Mouse (Mus musculus) left cerebral cortex, postnatal 25 days (tissue): ENCODE results near the gene Fndc3b. TPM values are rescaled to one million over a fixed set of nuclear protein-coding genes. Genes with fewer than 3 reads are reported as not detected.

Experiments used
- DNase-seq, 2 experiments: peaks; one replicate each; pipeline ENCODE4 v3.0.0; 2022; ENCODE audit warnings: low spot score in 2 of 2, mixed read lengths in 1 of 2
- intact Hi-C: fragments of 180-260 bp; cut with DNase I; formaldehyde crosslinking; loops from one replicate; pipeline ENCODE4 v1.15.1; 2025
- total RNA-seq, 2 experiments: library from RNA; stranded (reverse); gene quantifications; 2 replicates each; pipeline ENCODE4 v1.2.3; 2021

Gene Fndc3b
- total RNA-seq, 2 experiments from 2014 or later, result 26.5 to 30.0 TPM

DNA sequence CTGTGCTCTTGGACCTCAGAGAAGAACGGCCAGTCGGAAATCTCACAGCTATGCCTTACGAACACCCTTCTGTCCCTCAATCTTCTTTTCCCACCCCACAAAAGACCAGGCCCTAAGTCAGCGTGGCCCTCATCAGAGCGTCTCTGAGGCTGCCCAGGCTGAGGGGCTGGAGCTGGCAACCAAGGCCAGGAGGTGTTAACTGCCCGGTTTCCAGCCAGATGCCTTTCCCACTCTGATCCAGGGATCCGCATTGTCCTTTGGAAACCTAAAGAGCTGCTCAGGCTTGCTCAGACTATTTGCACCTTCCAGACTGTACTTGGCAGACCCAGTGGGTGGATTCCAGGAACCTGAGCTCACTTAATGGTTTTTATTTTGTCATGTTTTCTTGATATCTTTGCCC, 180.7 kb downstream of the Fndc3b start:
- no peak for DNase-seq
- intact Hi-C loops, result no loop called here

DNA sequence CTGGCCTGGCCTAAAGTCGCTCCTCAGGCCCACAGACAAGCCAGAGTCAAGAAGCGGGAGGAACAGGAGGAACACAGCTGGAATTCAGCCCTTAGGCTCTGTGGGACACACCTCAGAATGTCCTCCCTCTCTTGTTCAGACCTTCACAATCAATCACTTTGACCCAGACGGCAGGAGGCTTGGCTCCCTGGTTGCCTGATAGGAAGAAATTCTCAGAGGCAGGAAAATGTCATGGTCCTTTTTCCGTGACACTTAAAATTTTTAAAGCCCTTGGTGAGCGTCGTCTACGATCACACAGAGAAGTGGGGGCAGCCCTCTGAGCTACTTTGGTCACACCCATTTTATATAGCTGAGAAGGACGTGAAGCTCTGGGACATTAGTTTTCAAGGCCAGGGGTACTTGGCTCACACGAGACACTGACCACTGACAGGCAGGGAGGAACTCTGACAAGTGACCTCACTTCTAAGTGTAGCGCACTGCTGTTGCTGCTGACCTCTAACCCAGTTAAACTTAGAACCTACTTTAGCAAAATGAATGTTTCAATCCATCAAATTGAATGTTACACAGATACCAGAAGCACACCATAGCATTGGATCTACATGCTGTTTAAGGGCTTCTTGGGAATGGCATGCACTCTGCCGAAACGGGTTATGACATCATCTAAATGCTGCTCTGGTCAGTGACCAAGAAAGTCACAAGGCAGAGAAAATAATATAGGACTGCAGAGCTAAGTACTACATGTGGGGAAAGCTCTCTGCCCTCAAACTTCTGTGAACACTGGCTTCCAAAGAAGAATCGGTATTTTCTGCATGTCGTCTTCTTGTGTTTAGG, 181.7 kb downstream of the Fndc3b start:
- intact Hi-C loops, result no loop called here
- no peak for DNase-seq

DNA sequence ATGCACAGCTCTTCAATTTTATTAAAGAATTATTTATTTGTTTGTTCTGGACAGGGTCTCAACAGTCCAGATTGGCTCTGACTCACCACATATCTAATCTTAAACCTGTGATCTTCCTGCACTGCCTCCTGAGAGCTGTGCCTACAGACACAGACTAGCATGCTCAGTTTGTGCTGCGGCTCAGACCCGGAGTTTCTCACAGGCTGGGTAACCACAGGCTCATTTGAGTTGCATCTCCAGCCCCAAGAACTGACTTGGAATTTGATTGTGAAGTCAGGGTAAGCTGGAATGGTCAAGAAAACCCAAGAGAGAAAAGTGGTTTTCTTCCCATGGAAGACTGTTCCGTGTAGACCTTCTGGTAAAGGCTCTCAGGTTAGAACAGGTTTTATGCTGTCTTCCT, 184.1 kb downstream of the Fndc3b start:
- DNase-seq, result no peak
- intact Hi-C loops, result no loop called here

DNA sequence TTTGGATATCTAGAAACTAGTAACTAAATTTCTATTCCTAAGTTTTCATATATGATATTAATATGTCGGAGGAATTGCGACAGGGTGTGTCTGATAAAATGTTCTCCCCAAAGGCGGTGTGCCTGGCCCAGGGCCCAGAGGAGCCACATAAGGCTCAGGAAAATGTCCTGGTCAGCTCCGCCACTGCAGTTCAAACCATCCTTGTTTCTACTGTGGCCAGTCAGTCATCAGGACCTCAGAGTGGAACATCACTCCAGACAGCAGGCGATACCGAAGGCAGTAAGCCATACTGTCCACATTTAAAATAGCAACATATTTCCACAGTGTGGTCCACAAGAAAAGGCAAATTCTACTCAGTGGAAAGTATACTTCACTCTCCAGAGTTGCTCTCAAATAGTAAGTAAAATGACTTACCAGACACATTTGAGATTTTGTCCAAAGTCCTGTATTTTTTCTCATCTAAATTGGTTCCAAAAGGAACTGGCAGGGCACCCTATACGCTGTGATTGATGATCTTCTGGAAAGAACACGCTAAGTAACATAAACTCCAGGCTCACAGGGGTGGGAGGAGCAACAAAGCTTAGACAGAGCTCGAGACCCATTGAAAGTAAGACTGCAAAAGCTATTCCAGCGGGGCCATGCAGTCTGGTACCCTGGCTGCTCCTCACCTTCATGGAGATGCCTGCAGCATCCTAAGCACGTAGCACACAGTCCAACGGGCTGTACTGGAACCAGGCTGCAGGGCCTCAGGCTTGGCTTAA, 187.8 kb downstream of the Fndc3b start:
- intact Hi-C loops, result no loop called here
- DNase-seq, result no peak

DNA sequence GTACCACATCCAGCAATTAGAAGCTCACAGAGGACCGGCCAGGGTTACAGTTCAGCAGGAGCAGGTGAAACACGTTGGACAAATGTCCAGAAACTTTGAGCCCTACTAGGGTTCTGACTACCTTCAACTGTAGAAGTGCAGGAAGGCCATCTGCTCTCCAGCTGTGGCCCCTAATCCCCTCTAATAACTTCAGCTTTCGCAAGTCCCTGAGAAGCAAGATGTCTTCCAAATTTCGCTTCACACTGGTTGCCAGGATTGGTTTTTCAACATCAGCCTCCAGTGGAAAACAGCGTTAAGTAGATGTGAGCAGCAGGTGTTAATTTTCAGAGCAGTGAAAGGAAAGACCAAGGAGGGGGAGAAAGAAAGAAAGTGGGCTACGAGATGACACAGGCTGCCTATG, 190.7 kb downstream of the Fndc3b start:
- DNase-seq, result no peak
- intact Hi-C loops, result no loop called here

DNA sequence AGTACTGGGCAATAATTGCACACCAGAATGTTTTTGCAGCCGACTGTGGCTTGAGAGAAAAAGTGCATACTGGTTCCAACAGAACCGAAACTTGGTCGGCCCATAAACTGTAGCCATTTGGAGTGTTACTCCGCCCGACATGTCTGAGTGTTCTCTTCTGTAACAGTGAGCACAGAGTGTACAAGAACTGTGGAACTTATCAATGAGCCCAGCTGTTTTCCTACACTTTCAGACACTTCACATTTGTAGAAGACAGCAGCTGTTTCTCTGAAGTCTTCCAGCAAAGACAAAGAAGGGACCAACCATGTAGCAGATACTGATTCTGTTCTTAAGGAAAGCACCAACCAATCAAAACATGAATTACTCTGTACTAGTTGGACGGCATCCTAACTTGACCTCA, 191.6 kb downstream of the Fndc3b start:
- intact Hi-C loops, result no loop called here
- DNase-seq, result no peak

DNA sequence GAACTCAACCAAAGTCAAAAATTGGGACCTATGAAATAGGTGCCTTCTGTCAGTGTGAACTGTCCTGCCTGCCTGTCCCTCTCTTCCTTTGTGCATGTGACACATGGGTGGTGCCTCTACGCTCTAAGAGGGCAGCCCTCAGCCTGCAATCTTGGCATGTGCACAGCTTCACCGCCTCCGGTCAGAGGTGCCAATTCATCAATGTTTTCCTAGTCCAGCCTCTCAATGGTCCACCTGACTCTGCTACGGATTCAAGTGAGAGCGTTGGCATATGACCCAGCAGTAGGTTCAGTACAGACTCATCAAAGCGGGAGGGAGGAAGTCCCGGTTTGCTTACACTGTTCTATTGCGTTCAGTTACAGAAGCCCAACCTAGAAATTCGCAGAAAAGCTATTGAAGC, 192.2 kb downstream of the Fndc3b start:
- DNase-seq, result no peak
- intact Hi-C loops, result no loop called here

DNA sequence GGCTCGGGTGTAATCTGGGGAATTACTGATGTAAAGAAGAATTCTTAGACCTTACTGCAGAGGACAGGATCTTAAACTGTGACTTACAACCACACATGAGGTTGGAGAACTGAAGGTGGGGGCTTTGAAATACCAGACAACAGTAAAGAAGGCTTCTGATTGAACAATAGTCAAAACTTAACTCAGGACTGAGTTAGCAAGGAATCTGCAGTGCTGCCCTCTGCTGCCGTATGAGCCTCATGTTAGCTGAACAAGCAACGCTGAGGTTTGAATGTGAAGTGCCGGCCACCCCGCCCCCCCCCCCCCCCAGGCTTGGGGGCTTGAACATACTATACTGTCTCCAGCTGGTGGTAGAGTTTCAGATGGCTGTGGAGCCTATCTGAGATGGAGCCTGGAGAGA, 194.6 kb downstream of the Fndc3b start:
- no peak for DNase-seq
- intact Hi-C loops, result no loop called here

DNA sequence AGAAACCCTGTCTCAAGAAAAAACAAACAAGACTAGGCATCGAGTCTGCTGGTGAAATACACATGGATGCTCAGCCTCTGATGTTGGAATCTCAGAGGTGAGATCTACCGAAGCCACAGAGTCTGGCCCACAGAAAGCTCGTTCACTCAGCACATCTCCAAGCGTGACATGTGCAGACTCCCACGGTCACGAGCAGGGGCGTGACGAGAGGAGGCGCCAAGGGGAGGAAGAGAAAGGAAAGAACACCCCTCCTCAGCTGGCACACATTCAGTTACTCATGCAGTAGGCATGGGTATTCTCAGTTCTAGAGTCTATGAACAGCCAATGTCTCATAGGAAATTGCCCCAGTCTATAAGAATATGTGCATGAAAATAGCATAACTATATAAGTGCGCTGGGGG, 199.3 kb downstream of the Fndc3b start:
- intact Hi-C loops, result no loop called here
- peak in 1 of 2 experiments; percentile 71 for DNase-seq

DNA sequence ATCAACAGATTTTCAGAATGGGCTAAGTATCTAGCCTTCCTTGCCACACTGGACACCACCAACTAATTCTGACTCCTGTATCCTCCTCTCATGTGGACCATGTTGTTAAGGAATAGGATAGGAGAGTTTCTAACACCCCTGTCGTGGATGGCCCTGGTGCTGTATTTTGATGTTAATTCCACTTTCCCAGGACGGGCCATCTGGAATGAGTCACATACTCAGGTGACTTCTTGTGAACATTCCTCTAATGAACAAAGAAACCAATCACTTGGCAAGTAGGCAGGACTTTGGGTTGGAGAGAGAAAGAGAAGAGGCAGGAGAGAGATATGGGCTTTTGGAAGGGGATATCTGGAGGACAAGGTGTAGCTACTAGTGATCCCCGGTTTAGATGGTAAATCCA, 204.2 kb downstream of the Fndc3b start:
- intact Hi-C loops, result no loop called here
- DNase-seq, result no peak

DNA sequence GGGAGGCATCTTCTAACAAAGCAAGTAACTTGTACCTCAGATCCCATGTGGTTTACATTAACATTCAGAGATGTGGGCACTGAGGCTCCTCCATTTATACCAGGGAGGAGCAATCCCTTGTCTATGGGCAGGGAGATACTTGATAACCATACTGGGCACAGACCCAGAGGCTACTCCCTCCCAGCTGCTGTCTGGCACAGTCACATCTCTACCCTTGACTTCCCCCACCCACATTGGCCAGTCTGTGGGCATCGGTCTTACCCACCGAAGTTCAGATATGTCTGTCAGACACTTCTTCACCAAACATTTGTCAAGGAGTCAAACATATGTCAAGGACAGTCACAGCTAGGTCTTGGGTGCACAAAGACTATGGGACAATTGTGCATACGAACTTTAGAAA, 205.5 kb downstream of the Fndc3b start:
- intact Hi-C loops, result no loop called here
- no peak for DNase-seq

DNA sequence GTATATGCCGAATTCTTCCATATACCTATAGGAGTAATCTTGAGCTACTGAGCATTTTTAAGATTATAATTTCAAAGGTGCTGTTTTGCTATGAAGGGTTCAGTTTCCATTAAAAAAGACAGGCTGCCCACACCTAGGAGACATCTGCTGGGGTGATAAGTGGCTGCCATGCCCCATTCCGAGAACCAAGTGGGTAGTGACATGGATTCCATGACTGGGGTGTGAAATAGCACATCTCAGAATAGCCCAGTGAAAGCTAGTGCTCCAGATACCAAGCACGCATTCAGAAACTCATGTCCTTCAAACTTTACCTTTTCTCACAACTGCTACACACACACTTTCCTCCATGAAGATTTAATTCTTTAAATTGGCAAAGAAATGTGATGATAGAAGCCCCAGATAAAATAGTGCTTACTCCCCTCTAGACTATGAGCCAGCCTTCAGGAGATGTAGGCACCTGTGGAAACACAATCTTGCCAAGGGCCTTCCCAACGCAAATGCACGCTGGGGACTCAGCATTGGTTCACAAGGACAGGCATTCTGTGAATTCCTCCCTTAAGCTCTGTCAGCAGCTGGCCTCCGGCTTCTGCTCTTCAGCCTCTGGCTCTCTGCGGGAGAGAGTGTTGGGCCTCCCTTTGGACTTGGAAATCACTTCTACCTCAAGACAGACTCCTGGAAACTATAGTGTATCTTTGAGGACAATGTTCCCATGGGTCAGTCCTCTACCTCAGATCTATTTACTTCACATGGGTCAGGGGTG, 207.6 kb downstream of the Fndc3b start:
- DNase-seq, result peak in 1 of 2 experiments; percentile 89

DNA sequence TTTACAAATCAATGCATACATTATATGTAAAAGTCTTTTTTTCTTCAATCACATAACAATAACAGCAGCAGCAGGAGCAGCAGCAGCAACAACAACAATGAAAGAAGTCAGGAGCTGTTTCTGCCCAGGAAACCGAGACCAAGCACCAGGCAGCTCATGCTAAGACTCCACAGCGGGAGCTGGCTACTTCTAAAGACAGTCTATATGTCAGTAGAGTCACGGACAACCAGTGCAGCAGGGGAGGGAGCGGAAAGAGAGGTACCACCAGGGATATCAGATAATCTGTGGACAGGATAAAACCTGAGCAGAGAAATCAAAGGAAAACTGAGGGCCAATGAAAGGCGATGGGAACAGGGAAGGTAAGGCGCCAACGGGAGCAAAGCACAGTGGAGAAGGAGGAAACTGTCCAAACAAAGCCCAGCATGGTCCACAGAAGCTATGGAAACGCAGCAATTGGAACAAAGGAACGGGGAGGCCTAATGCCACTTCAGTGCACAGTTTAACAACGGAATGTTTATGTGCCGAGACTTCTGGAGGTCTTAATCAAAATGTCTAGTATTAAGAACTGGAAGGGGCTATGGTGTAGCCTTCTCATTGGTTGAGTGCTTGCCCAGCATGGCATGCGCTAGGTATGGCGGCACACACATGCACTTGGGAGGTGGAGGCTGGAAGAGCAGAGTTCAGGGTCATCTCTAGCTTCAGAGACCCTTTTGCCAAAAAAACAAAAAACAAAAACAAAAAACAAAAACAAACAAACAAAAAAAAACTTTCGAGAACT, 215.6 kb downstream of the Fndc3b start:
- no peak for DNase-seq
- intact Hi-C loops, result no loop called here

More for the DNA sequence above, 207.6 kb downstream of the Fndc3b start:
- intact Hi-C loops, result loop anchor here (5.0 kb wide), 1 partner anchor 264 kb away; no protein-coding TSS in a partner anchor

DNA sequence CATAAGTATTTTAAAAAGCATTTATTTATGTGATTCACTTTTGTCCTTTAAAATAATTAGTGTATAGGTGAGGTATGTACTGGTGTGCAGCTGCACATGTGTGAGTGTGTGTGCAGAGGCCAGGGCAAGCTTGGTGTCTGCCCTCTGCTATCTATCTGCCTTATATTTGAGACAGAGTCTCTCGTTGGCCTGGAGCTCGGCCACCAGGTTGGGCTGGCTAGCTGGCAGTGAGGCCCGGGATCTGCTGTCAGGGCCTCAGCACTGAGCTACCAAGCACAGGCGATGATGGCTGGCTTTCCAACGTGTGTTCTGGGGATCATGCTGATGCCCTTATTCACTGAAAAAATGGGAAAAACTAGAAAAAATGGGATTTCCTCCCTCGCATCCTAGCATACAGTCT, 216.4 kb downstream of the Fndc3b start:
- DNase-seq, result no peak
- intact Hi-C loops, result no loop called here

DNA sequence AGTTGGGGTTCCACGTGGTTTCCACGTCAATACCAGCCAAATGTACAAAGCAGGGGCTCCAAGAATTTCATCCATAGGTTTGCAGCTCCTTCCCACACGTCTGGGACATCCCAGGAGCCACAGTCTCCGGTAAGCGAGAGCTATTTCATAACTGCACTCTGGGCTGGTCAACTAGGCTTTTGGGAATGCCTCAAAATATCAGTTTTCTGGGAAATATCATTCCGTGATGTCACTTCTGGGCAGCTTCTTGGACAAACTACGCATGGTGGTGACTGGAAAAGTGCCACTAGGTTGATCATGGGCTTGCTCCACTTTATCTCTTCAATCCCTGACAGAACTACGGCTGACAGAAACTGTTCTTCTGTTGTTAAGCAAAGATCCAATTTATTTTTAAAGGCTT, 217.0 kb downstream of the Fndc3b start:
- intact Hi-C loops, result no loop called here

DNA sequence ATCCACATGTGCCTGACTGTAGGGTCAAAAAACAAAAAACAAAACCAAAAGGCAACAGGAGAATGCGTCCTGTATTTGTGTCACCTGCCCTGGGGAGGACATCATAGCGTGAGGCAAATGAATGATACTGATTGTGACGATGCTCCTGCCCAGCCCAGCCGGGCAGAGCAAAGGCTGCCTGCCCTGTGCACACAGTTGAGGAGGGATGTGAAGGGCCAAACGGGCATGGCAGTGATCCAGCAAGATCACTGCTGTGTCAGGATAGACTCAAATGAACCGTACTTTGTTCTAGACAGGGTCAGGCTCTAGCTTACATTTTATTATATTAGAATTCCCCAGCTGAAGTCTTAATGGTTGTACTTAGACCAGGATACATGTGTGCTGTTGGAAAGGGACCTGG, 219.3 kb downstream of the Fndc3b start:
- intact Hi-C loops, result no loop called here
- no peak for DNase-seq

More for the DNA sequence above, 217.0 kb downstream of the Fndc3b start:
- no peak for DNase-seq

DNA sequence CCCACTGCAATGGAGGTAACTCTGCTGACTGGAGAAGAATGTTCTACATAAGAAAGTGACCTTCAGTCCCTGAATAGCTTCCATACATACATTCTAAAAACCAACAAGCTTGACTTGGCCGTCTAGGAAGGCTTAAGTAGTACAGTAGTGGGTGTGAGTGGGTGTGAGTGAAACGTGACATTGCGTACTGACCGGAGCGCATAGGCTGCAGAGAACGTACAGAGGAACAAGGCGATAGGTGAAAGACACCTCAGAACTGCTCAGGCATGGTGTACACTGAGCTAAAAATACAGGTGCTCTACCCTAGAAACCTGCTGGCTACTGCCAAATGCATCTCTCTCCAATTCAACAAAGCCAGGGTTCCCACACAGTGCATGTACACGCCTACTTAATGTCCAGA, 219.7 kb downstream of the Fndc3b start:
- intact Hi-C loops, result no loop called here
- no peak for DNase-seq

DNA sequence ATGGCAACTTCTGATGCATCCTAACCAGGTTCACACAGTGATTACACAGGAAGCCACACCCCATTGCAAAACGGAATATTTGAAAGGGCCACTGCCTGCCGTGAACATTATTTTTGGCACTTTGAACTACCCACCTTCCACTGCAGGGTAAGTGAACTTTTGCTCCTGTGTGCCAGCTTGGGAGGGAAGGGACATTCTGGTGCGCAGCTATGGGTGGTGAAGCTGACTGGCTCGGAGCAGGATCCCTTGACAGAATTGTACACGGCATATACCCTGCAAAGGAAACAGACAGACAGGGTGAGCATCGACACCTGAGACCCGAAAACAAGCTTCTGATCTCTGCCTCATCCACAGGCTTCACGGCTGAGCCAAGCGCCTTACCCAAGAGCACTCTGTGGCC, 220.2 kb downstream of the Fndc3b start:
- intact Hi-C loops, result no loop called here
- DNase-seq, result no peak

DNA sequence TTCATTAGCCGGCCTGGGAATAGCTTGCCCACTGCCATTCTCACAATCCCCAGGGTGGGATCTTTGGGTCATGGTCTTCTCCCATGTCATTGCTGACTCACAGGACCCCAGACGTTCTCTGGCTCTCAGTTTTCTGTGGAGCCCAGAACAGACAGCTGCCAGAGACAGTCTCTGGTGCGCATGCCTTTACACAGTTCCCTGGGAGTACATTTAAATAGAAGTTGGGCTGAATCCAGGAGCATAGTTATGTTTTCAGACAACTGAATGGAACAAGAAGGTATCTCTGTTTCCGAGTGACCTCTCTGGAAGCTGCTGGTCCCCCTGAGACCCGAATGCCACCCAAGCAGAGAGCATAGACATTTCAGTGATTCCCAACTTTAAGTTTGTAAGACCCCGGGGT, 221.6 kb downstream of the Fndc3b start:
- intact Hi-C loops, result no loop called here
- no peak for DNase-seq

DNA sequence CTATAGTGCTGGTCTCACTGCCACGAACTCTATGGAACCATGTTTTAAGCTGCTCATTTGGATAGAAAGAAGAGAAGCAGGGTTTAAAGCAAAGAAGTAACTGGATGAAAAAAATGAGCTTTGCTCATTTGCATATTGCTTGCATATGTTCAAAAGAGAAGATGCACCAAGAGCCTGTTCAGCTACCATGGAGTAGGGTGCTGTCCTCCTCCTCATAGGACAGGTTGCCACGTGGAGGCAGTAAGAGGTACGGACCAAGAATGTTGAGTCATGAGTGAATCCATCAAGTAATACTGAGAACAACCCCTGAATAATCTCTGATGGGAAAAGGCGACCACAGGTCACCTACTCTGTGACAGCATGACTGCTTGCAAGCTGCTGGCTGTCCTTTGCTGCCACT, 226.0 kb downstream of the Fndc3b start:
- DNase-seq, result no peak
- intact Hi-C loops, result no loop called here
